In the genomic region with DNA sequence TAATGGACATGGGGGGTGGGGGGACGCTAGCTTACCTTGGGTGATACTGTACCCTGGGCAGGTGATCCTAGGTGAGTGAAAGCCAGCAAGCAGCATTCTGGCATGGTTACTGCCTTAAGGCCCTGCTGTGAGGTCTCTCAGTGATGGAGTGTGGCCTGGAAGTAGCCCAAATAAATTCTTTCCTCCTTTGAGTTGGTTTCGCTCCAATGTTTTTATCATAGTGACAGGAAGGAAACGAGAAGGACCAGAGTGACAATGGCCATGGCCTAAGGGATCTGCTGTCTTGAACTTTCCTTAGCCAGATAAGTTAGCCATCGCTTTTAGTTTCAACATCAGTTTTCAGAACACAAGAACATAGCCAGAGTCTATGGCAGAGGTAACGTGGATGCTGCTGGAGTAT, we compare ENCODE assay signal across 27 mouse cellular contexts.
DNase-seq lines count a peak whose midpoint lies in the region; ATAC-seq and TF ChIP-seq lines count a peak whose summit lies in the region.
"Had no signal": no experiment of that assay in that cellular context is flagged by ENCODE, and none has a peak within 500 bp of the region (broad histone marks: within the 10 kb centered on the region; RNA-seq: fewer than 3 reads in every experiment).

No protein-coding gene starts in this region.

- no peaks in the 10 kb centered on the region; the same call in 1 of the 2 replicates for H3K4me1 ChIP-seq in heart, adult 2 months (ENCODE audit: control insufficient read depth, insufficient read depth, low read length)
- no peaks in the 10 kb centered on the region for H3K4me1 ChIP-seq in kidney, embryonic 15.5 days
- H3K4me1 ChIP-seq in liver, adult 2 months (ENCODE audit: control insufficient read depth, insufficient read depth, low read length), result no peaks in the 10 kb centered on the region
- H3K4me1 ChIP-seq in lung, postnatal 0 days (ENCODE audit: insufficient read depth, low read depth, low read length), result no peaks in the 10 kb centered on the region
- H3K4me1 ChIP-seq: embryonic facial prominence, embryonic 10.5 days; embryonic facial prominence, embryonic 13.5 days; forebrain, embryonic 12.5 days; forebrain, embryonic 15.5 days; heart, embryonic 12.5 days; heart, embryonic 15.5 days had no signal

- ATAC-seq in kidney, embryonic 15.5 days (replicated peaks; ENCODE audit: low FRiP score), result no peak
- ATAC-seq in lung, postnatal 0 days, result no peak
- ATAC-seq: activated CD4-positive, CD25-positive, alpha-beta regulatory T cell, adult 4 months; forebrain, embryonic 15.5 days had no signal

- TF ChIP-seq CTCF in heart, adult 2 months (IDR thresholded peaks at IDR 0.05), result no peak
- no peak for TF ChIP-seq CTCF in liver, adult 2 months (IDR thresholded peaks at IDR 0.05; ENCODE audit: low read depth, low read length)
- no peak for TF ChIP-seq CTCF in lung, postnatal 0 days (IDR thresholded peaks at IDR 0.05)

- H3K27ac ChIP-seq in heart, adult 2 months, result no peak overlapping the region; the same call in 1 of the 2 replicates
- no peak overlapping the region for H3K27ac ChIP-seq in kidney, embryonic 15.5 days
- H3K27ac ChIP-seq in liver, adult 2 months (replicated peaks; ENCODE audit: insufficient read depth, low read depth, low read length), result no peak overlapping the region
- H3K27ac ChIP-seq in lung, postnatal 0 days (ENCODE audit: low read length), result no peak overlapping the region
- H3K27ac ChIP-seq: embryonic facial prominence, embryonic 10.5 days; embryonic facial prominence, embryonic 13.5 days; forebrain, embryonic 12.5 days; forebrain, embryonic 15.5 days; heart, embryonic 15.5 days; hindbrain, embryonic 14.5 days had no signal

- no peaks in the 10 kb centered on the region for H3K9me3 ChIP-seq in kidney, embryonic 15.5 days (replicated peaks)
- H3K9me3 ChIP-seq in lung, postnatal 0 days (ENCODE audit: low read length), result no peaks in the 10 kb centered on the region
- H3K9me3 ChIP-seq: embryonic facial prominence, embryonic 10.5 days; embryonic facial prominence, embryonic 13.5 days; forebrain, embryonic 12.5 days; forebrain, embryonic 15.5 days; heart, embryonic 12.5 days; heart, embryonic 15.5 days had no signal

- TF ChIP-seq EP300 in heart, adult 2 months (IDR thresholded peaks at IDR 0.05; ENCODE audit: insufficient read depth, low read depth, low read length), result no peak
- TF ChIP-seq EP300 in lung, postnatal 0 days (IDR thresholded peaks at IDR 0.05), result no peak

- no peaks in the 10 kb centered on the region for H3K36me3 ChIP-seq in heart, adult 2 months (ENCODE audit: control insufficient read depth, insufficient read depth, low read length)
- no peaks in the 10 kb centered on the region for H3K36me3 ChIP-seq in kidney, embryonic 15.5 days
- H3K36me3 ChIP-seq in liver, adult 2 months (ENCODE audit: control insufficient read depth, insufficient read depth, low read length), result no peaks in the 10 kb centered on the region
- H3K36me3 ChIP-seq in lung, postnatal 0 days (ENCODE audit: insufficient read depth, low read length), result no peaks in the 10 kb centered on the region
- H3K36me3 ChIP-seq: embryonic facial prominence, embryonic 10.5 days; embryonic facial prominence, embryonic 13.5 days; forebrain, embryonic 12.5 days; forebrain, embryonic 15.5 days; heart, embryonic 12.5 days; heart, embryonic 15.5 days had no signal

- H3K9ac ChIP-seq in heart, adult 2 months (ENCODE audit: low read depth, low read length), result no peak overlapping the region
- H3K9ac ChIP-seq in kidney, embryonic 15.5 days, result no peak overlapping the region
- no peak overlapping the region for H3K9ac ChIP-seq in liver, adult 2 months (ENCODE audit: low read depth, low read length)
- no peak overlapping the region for H3K9ac ChIP-seq in lung, postnatal 0 days (replicated peaks; ENCODE audit: low read depth)
- H3K9ac ChIP-seq: embryonic facial prominence, embryonic 13.5 days; forebrain, embryonic 12.5 days; forebrain, embryonic 15.5 days; heart, embryonic 12.5 days; heart, embryonic 15.5 days; hindbrain, embryonic 14.5 days had no signal

- intact Hi-C loops in heart, adult 2 months (cut with DNase I), result loop anchor here (5.0 kb wide), 1 partner anchor 41 kb away; no protein-coding TSS in a partner anchor

- 47% methylated on average over 5 of the region's 5 CpGs for WGBS in heart, adult 2 months
- WGBS in kidney, embryonic 15.5 days, result 67% methylated on average over 5 of the region's 5 CpGs
- 82% methylated on average over 5 of the region's 5 CpGs for WGBS in liver, adult 2 months
- 62% methylated on average over 5 of the region's 5 CpGs for WGBS in lung, postnatal 0 days

- no peaks in the 10 kb centered on the region for H3K79me2 ChIP-seq in heart, adult 2 months (replicated peaks; ENCODE audit: control insufficient read depth, insufficient read depth, low read length)
- no peaks in the 10 kb centered on the region for H3K79me2 ChIP-seq in liver, adult 2 months (ENCODE audit: control insufficient read depth, insufficient read depth, low read length)

- H3K4me3 ChIP-seq in heart, adult 2 months, result no peak overlapping the region
- no peak overlapping the region for H3K4me3 ChIP-seq in kidney, embryonic 15.5 days (replicated peaks)
- no peak overlapping the region for H3K4me3 ChIP-seq in liver, adult 2 months (ENCODE audit: insufficient read depth, low read depth, low read length)
- H3K4me3 ChIP-seq in lung, postnatal 0 days (ENCODE audit: low read depth, low read length), result no peak overlapping the region
- H3K4me3 ChIP-seq: embryonic facial prominence, embryonic 10.5 days; embryonic facial prominence, embryonic 13.5 days; erythroblast, embryonic 14.5 days; forebrain, embryonic 12.5 days; forebrain, embryonic 15.5 days; heart, embryonic 12.5 days; heart, embryonic 15.5 days had no signal

- no peak overlapping the region for H3K4me2 ChIP-seq in kidney, embryonic 15.5 days
- no peak overlapping the region for H3K4me2 ChIP-seq in lung, postnatal 0 days (replicated peaks; ENCODE audit: low read depth, low read length)
- H3K4me2 ChIP-seq: embryonic facial prominence, embryonic 13.5 days; forebrain, embryonic 12.5 days; forebrain, embryonic 15.5 days; heart, embryonic 12.5 days; heart, embryonic 15.5 days; hindbrain, embryonic 14.5 days had no signal

- peak; percentile 93 for DNase-seq in heart, adult 11 months
- no peak for DNase-seq in heart, adult 2 months
- DNase-seq in kidney, adult 9 months, result peak; percentile 31
- peak; percentile 12 for DNase-seq in liver, adult 2 months (ENCODE audit: extremely low read depth, low read depth, low spot score)
- no peak for DNase-seq in liver
- DNase-seq in lung, postnatal 25 days (ENCODE audit: low spot score), result peak; percentile 39
- no peak for DNase-seq in lung, postnatal 0 days (ENCODE audit: low spot score)
- DNase-seq: adrenal gland, adult 8-10 months; adrenal gland, postnatal 25 days; cerebellum, adult 11-12 months; cerebellum, adult 8-10 months; cerebellum, postnatal 10 days; cerebellum, postnatal 36 days; embryo, embryonic 11 days; gastrocnemius, postnatal 25 days; heart, postnatal 10 days; heart, postnatal 4 days had no signal

- no peaks in the 10 kb centered on the region for H3K27me3 ChIP-seq in heart, adult 2 months (ENCODE audit: control insufficient read depth, insufficient read depth, low read length)
- peaks cover 2% of the 10 kb centered on the region; the same call in 1 of the 2 replicates for H3K27me3 ChIP-seq in kidney, embryonic 15.5 days
- H3K27me3 ChIP-seq in liver, adult 2 months (ENCODE audit: control insufficient read depth, insufficient read depth, low read length), result no peaks in the 10 kb centered on the region
- H3K27me3 ChIP-seq in lung, postnatal 0 days (replicated peaks; ENCODE audit: insufficient read depth, low read length), result no peaks in the 10 kb centered on the region
- H3K27me3 ChIP-seq: embryonic facial prominence, embryonic 13.5 days; forebrain, embryonic 12.5 days; forebrain, embryonic 15.5 days had no signal

- no peak for TF ChIP-seq POLR2A in heart, adult 2 months (IDR thresholded peaks at IDR 0.05; ENCODE audit: insufficient read depth, low read depth, low read length)
- TF ChIP-seq POLR2A in liver, adult 2 months (IDR thresholded peaks at IDR 0.05; ENCODE audit: extremely low read depth, insufficient read depth, low read length), result no peak

Comparison
In these comparisons a context has a peak if more than half of its experiments do, and no peak if none do; other contexts are left out.
1. DNase-seq: peak in heart, adult 11 months (single experiment), kidney, adult 9 months (single experiment), liver, adult 2 months (single experiment) and lung, postnatal 25 days (single experiment); none in heart, adult 2 months (0 of 2), liver (single experiment) and lung, postnatal 0 days (single experiment).